Comparison of ENCODE assay signal across 26 mouse cellular contexts in the genomic region with DNA sequence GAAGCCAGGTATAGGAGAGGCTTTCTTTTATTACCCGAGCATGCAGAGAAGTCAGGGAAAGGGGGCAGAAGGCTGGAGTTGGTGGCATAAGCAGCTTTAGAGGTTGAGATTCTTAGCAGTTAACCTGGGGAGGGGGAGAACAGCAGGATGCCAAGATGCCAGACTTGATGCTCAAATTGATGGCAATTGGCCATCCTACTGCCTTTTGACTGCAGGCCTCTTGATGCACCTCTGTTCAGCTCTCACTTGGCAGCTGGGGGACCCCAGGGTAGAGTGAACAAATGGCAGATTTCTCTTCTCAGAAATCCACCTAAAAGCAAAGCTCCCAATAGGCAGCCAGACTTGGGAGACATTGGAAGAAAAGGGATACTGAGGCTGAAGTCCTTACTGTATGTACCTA. TPM values are rescaled to one million over a fixed set of nuclear protein-coding genes. Genes with fewer than 3 reads are reported as not detected.
DNase-seq lines count a peak whose midpoint lies in the region; ATAC-seq and TF ChIP-seq lines count a peak whose summit lies in the region.
"Had no signal": no experiment of that assay in that cellular context is flagged by ENCODE, and none has a peak within 500 bp of the region (broad histone marks: within the 10 kb centered on the region; RNA-seq: fewer than 3 reads in every experiment).

No protein-coding gene starts in this region.

- 63% methylated on average over 1 of the region's 1 CpGs for WGBS in forebrain, embryonic 13.5 days
- 83% methylated on average over 1 of the region's 1 CpGs for WGBS in forebrain, embryonic 10.5 days
- 59% methylated on average over 1 of the region's 1 CpGs for WGBS in hindbrain, postnatal 0 days
- WGBS in hindbrain, embryonic 11.5 days, result 69% methylated on average over 1 of the region's 1 CpGs
- 90% methylated on average over 1 of the region's 1 CpGs for WGBS in midbrain, postnatal 0 days
- WGBS in midbrain, embryonic 10.5 days, result 74% methylated on average over 1 of the region's 1 CpGs

- no peak for DNase-seq in forebrain, embryonic 10.5 days (ENCODE audit: extremely low spot score, low spot score)
- peak; percentile 29 for DNase-seq in hindbrain, postnatal 0 days (ENCODE audit: low spot score)
- DNase-seq in hindbrain, embryonic 11.5 days (ENCODE audit: low spot score), result no peak
- peak; percentile 51 for DNase-seq in midbrain, postnatal 0 days (ENCODE audit: low spot score)
- DNase-seq in midbrain, embryonic 10.5 days (ENCODE audit: low spot score), result no peak
- no peak for DNase-seq in adrenal gland, adult 2 months
- DNase-seq: adrenal gland, postnatal 14 days; cerebellum, adult 11-12 months; cerebellum, postnatal 25 days; heart, adult 2 months; heart, postnatal 4 days; kidney, adult 9 months; kidney, postnatal 10 days; lung, embryonic 14.5 days; lung, postnatal 14 days; thymus, adult 18-20 months; thymus, postnatal 36 days had no signal

- H3K27me3 ChIP-seq in forebrain, embryonic 13.5 days, result no peaks in the 10 kb centered on the region
- no peaks in the 10 kb centered on the region for H3K27me3 ChIP-seq in forebrain, embryonic 10.5 days (ENCODE audit: poor library complexity, severe bottlenecking)
- no peaks in the 10 kb centered on the region for H3K27me3 ChIP-seq in hindbrain, postnatal 0 days (ENCODE audit: insufficient read depth, low read length)
- H3K27me3 ChIP-seq in hindbrain, embryonic 11.5 days (ENCODE audit: control insufficient read depth, insufficient read depth, low read length), result no peaks in the 10 kb centered on the region
- H3K27me3 ChIP-seq in midbrain, postnatal 0 days (ENCODE audit: insufficient read depth, low read length), result no peaks in the 10 kb centered on the region
- H3K27me3 ChIP-seq in midbrain, embryonic 10.5 days (ENCODE audit: low read depth, poor library complexity, severe bottlenecking), result no peaks in the 10 kb centered on the region
- H3K27me3 ChIP-seq: heart, embryonic 12.5 days; limb, embryonic 12.5 days; liver, embryonic 15.5 days; midbrain, embryonic 15.5 days; neural tube, embryonic 12.5 days had no signal

- H3K4me1 ChIP-seq in forebrain, embryonic 13.5 days, result peaks cover 16% of the 10 kb centered on the region
- no peaks in the 10 kb centered on the region for H3K4me1 ChIP-seq in forebrain, embryonic 10.5 days
- H3K4me1 ChIP-seq in hindbrain, postnatal 0 days (ENCODE audit: insufficient read depth, low read length), result no peaks in the 10 kb centered on the region
- H3K4me1 ChIP-seq in hindbrain, embryonic 11.5 days (replicated peaks; ENCODE audit: control insufficient read depth, insufficient read depth, low read length), result no peaks in the 10 kb centered on the region
- H3K4me1 ChIP-seq in midbrain, postnatal 0 days (ENCODE audit: insufficient read depth, low read length), result no peaks in the 10 kb centered on the region
- H3K4me1 ChIP-seq in midbrain, embryonic 10.5 days, result no peaks in the 10 kb centered on the region
- H3K4me1 ChIP-seq: heart, embryonic 12.5 days; liver, embryonic 15.5 days; midbrain, embryonic 15.5 days; neural tube, embryonic 12.5 days had no signal

- H3K27ac ChIP-seq in forebrain, embryonic 13.5 days, result no peak overlapping the region
- H3K27ac ChIP-seq in forebrain, embryonic 10.5 days, result no peak overlapping the region
- no peak overlapping the region for H3K27ac ChIP-seq in hindbrain, postnatal 0 days
- no peak overlapping the region for H3K27ac ChIP-seq in hindbrain, embryonic 11.5 days (ENCODE audit: low read depth, low read length)
- H3K27ac ChIP-seq in midbrain, postnatal 0 days (ENCODE audit: low read depth, low read length), result no peak overlapping the region
- H3K27ac ChIP-seq in midbrain, embryonic 10.5 days (replicated peaks), result no peak overlapping the region
- H3K27ac ChIP-seq: heart, adult 2 months; limb, embryonic 12.5 days; liver, embryonic 15.5 days; midbrain, embryonic 15.5 days; neural tube, embryonic 12.5 days; stomach, postnatal 0 days had no signal

- no peak overlapping the region for H3K4me2 ChIP-seq in forebrain, embryonic 13.5 days
- no peak overlapping the region for H3K4me2 ChIP-seq in hindbrain, postnatal 0 days (ENCODE audit: low read depth, low read length)
- H3K4me2 ChIP-seq in hindbrain, embryonic 11.5 days (replicated peaks; ENCODE audit: low read depth, low read length), result no peak overlapping the region
- H3K4me2 ChIP-seq in midbrain, postnatal 0 days (ENCODE audit: low read depth, low read length, poor library complexity, severe bottlenecking), result no peak overlapping the region
- H3K4me2 ChIP-seq: heart, embryonic 12.5 days; limb, embryonic 12.5 days; liver, embryonic 15.5 days; lung, embryonic 14.5 days; midbrain, embryonic 15.5 days; neural tube, embryonic 12.5 days had no signal

- no peak overlapping the region for H3K9ac ChIP-seq in forebrain, embryonic 13.5 days
- no peak overlapping the region for H3K9ac ChIP-seq in hindbrain, postnatal 0 days (replicated peaks; ENCODE audit: low read length)
- H3K9ac ChIP-seq in hindbrain, embryonic 11.5 days (ENCODE audit: low read depth, low read length), result no peak overlapping the region
- no peak overlapping the region for H3K9ac ChIP-seq in midbrain, postnatal 0 days (replicated peaks; ENCODE audit: low read length, poor library complexity, severe bottlenecking)
- H3K9ac ChIP-seq: heart, embryonic 12.5 days; limb, embryonic 12.5 days; liver, embryonic 15.5 days; lung, embryonic 14.5 days; midbrain, embryonic 15.5 days; neural tube, embryonic 12.5 days had no signal

- no peaks in the 10 kb centered on the region for H3K36me3 ChIP-seq in forebrain, embryonic 13.5 days (ENCODE audit: poor library complexity, severe bottlenecking)
- no peaks in the 10 kb centered on the region for H3K36me3 ChIP-seq in forebrain, embryonic 10.5 days (replicated peaks)
- H3K36me3 ChIP-seq in hindbrain, postnatal 0 days (ENCODE audit: insufficient read depth, low read length), result no peaks in the 10 kb centered on the region
- H3K36me3 ChIP-seq in hindbrain, embryonic 11.5 days (ENCODE audit: control insufficient read depth, insufficient read depth, low read length), result no peaks in the 10 kb centered on the region
- H3K36me3 ChIP-seq in midbrain, postnatal 0 days (ENCODE audit: insufficient read depth, low read length), result no peaks in the 10 kb centered on the region
- no peaks in the 10 kb centered on the region for H3K36me3 ChIP-seq in midbrain, embryonic 10.5 days
- H3K36me3 ChIP-seq: heart, embryonic 12.5 days; limb, embryonic 12.5 days; liver, embryonic 15.5 days; midbrain, embryonic 15.5 days; neural tube, embryonic 12.5 days had no signal

- no peak overlapping the region for H3K4me3 ChIP-seq in forebrain, embryonic 13.5 days
- no peak overlapping the region for H3K4me3 ChIP-seq in forebrain, embryonic 10.5 days
- no peak overlapping the region for H3K4me3 ChIP-seq in hindbrain, postnatal 0 days (ENCODE audit: low read length)
- H3K4me3 ChIP-seq in hindbrain, embryonic 11.5 days (ENCODE audit: low read depth, low read length), result no peak overlapping the region
- H3K4me3 ChIP-seq in midbrain, postnatal 0 days (ENCODE audit: low read depth, low read length), result no peak overlapping the region
- H3K4me3 ChIP-seq in midbrain, embryonic 10.5 days, result no peak overlapping the region
- H3K4me3 ChIP-seq: heart, adult 2 months; heart, embryonic 12.5 days; limb, embryonic 12.5 days; liver, embryonic 15.5 days; midbrain, embryonic 15.5 days; neural tube, embryonic 12.5 days had no signal

- peak; percentile 59 for ATAC-seq in forebrain, embryonic 13.5 days
- ATAC-seq in hindbrain, postnatal 0 days, result no peak
- ATAC-seq in hindbrain, embryonic 11.5 days (ENCODE audit: low FRiP score), result no peak
- ATAC-seq in midbrain, postnatal 0 days (ENCODE audit: low FRiP score), result no peak
- ATAC-seq: intestine, postnatal 0 days; midbrain, embryonic 15.5 days; Patski had no signal

- no peaks in the 10 kb centered on the region for H3K9me3 ChIP-seq in forebrain, embryonic 13.5 days (replicated peaks)
- H3K9me3 ChIP-seq in forebrain, embryonic 10.5 days, result no peaks in the 10 kb centered on the region
- no peaks in the 10 kb centered on the region for H3K9me3 ChIP-seq in hindbrain, postnatal 0 days (ENCODE audit: low read length)
- no peaks in the 10 kb centered on the region for H3K9me3 ChIP-seq in hindbrain, embryonic 11.5 days (ENCODE audit: control insufficient read depth, low read length)
- H3K9me3 ChIP-seq in midbrain, postnatal 0 days (ENCODE audit: low read length), result no peaks in the 10 kb centered on the region
- no peaks in the 10 kb centered on the region for H3K9me3 ChIP-seq in midbrain, embryonic 10.5 days (replicated peaks)
- H3K9me3 ChIP-seq: heart, embryonic 12.5 days; limb, embryonic 12.5 days; liver, embryonic 15.5 days; midbrain, embryonic 15.5 days; neural tube, embryonic 12.5 days had no signal

- TF ChIP-seq CTCF in hindbrain, postnatal 0 days (IDR thresholded peaks at IDR 0.05; ENCODE audit: low read depth), result no peak
- no peak for TF ChIP-seq CTCF in midbrain, postnatal 0 days (IDR thresholded peaks at IDR 0.05)

RNA-seq across cellular contexts. Expression of a gene that starts 32.7 kb away (rescaled TPM):
- 21.7 and 22.5 TPM in 2 replicates for polyA plus RNA-seq in forebrain, embryonic 13.5 days (2015; fragmentation: Nextera tagmentation; extraction: Ambion mirVana)
- 22.6 and 23.8 TPM in 2 replicates for polyA plus RNA-seq in forebrain, embryonic 10.5 days (2016; fragmentation: Nextera tagmentation; extraction: Ambion mirVana)
- 8.9 and 13.4 TPM in 2 replicates for total RNA-seq in hindbrain, postnatal 0 days (2014; rRNA removed)
- 12.6 and 13.6 TPM in 2 replicates for polyA plus RNA-seq in hindbrain, postnatal 0 days (2015; fragmentation: Nextera tagmentation; extraction: Ambion mirVana)
- 18.4 and 20.0 TPM in 2 replicates for polyA plus RNA-seq in hindbrain, embryonic 11.5 days (2014; fragmentation: Nextera tagmentation; extraction: Ambion mirVana)
- total RNA-seq in midbrain, postnatal 0 days (2014; rRNA removed), result 11.0 and 14.5 TPM in 2 replicates
- polyA plus RNA-seq in midbrain, postnatal 0 days (2015; fragmentation: Nextera tagmentation; extraction: Ambion mirVana), result 13.2 and 14.6 TPM in 2 replicates
- 18.5 and 18.7 TPM in 2 replicates for polyA plus RNA-seq in midbrain, embryonic 10.5 days (2016; fragmentation: Nextera tagmentation; extraction: Ambion mirVana)
- 10 to 100 TPM; 14.3 to 18.1 TPM for total RNA-seq in adrenal gland, adult 2 months (2021)
- polyA plus RNA-seq in adrenal gland, adult 2 months (2012; rRNA removed), result 8.5 and 11.0 TPM in 2 replicates

Comparison
In these comparisons a context has a peak if more than half of its experiments do, and no peak if none do; other contexts are left out.
1. DNase-seq: peak in hindbrain, postnatal 0 days (single experiment) and midbrain, postnatal 0 days (single experiment); none in forebrain, embryonic 10.5 days (single experiment), hindbrain, embryonic 11.5 days (single experiment), midbrain, embryonic 10.5 days (single experiment) and adrenal gland, adult 2 months (single experiment).